Mouse (Mus musculus) heart, adult 2 months (tissue): ENCODE results near the gene Castor1.

Experiments
- CTCF ChIP-seq: fragments of 200-600 bp; IDR thresholded peaks from 2 replicates; pipeline ENCODE4 v1.8.1; 2022; ENCODE audit warnings: antibody characterized with exemption, mild to moderate bottlenecking, moderate library complexity
- EP300 ChIP-seq: fragments of 200-500 bp; IDR thresholded peaks from 2 replicates; pipeline ENCODE4 v1.6.1; 2011; ENCODE audit warnings: low read depth, low read length, control low read depth; ENCODE audit not compliant: insufficient read depth
- POLR2A ChIP-seq: fragments of 200-500 bp; IDR thresholded peaks from 2 replicates; pipeline ENCODE4 v1.6.1; 2011; ENCODE audit warnings: mild to moderate bottlenecking, low read depth, low read length, control low read depth; ENCODE audit not compliant: insufficient read depth

GRCm38 (mm10) chr11:4195597-4196031 lies 22.4 kb upstream of the Castor1 start:
- no peak for TF ChIP-seq CTCF
- TF ChIP-seq POLR2A, result no peak
- no peak for TF ChIP-seq EP300
